Mouse (Mus musculus) gastrocnemius, adult 2 months (tissue): ENCODE measurements at regions not wholly inside any gene's neighbourhood (a gene's known extent, or its start where the extent isn't known, plus 50 kb on each side); places are given as distances from the start of the nearest gene placed in this dataset.

Source experiments
- DNase-seq: peaks from one replicate; pipeline ENCODE4 v3.0.0; 2022
- H3K27ac ChIP-seq: fragments of 200-600 bp; 2 replicates; pipeline ENCODE4 v1.8.1; 2022; ENCODE audit warnings: mild to moderate bottlenecking
- H3K4me3 ChIP-seq: fragments of 200-600 bp; 2 replicates; pipeline ENCODE4 v1.8.1; 2022; ENCODE audit warnings: mild to moderate bottlenecking, moderate library complexity
- CTCF ChIP-seq: fragments of 200-600 bp; IDR thresholded peaks from 2 replicates; pipeline ENCODE4 v1.8.1; 2022; ENCODE audit warnings: antibody characterized with exemption, mild to moderate bottlenecking, moderate library complexity
- intact Hi-C: fragments of 180-260 bp; cut with DNase I; formaldehyde crosslinking; loops from one replicate; pipeline ENCODE4 v1.15.1; 2025

- no peak for DNase-seq
- Histone ChIP-seq H3K4me3 (no peak overlapping the region), H3K27ac (no peak overlapping the region)
- intact Hi-C loops = no loop called here
- no peak for TF ChIP-seq CTCF
Observed at GRCm38 (mm10) chr17:47234343-47234742, 134.3 kb upstream of the Mrps10 start.

DNA sequence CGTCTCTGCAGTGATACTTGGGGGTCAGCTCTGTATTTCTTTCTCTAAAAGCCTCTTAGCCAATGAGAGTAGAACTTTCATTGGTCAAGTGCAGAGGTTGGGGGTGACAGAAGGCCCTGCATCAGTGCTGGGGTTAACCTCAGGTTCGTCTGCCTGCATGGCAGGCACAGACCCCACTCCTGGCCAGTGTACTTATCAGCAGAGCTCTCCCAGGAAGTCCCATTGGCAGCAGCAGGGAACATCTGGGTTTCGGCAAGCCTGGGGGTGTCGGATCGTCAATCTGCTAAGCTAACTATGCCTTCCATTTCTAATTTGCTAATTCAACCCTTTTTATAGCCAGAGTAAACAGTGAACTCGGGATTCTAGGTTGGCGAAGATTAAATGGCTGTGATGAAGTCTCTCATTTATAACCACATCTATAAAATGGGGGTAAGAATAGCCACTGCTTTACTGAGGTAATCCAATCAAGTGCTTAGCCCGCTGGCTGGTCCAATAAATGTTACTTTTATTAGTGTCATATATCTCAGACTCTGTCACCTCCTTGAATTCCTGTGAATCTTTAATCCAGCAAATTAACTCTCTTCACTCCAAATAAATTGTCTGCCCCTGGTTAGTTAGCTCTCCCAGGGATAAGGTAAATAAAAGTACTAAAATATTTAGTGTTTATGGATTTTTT lies 135.5 kb upstream of the Mrps10 start:
- TF ChIP-seq CTCF = no peak
- H3K4me3 ChIP-seq = no peak overlapping the region
- no peak overlapping the region for H3K27ac ChIP-seq
- intact Hi-C loops = no loop called here
- DNase-seq = no peak

DNA sequence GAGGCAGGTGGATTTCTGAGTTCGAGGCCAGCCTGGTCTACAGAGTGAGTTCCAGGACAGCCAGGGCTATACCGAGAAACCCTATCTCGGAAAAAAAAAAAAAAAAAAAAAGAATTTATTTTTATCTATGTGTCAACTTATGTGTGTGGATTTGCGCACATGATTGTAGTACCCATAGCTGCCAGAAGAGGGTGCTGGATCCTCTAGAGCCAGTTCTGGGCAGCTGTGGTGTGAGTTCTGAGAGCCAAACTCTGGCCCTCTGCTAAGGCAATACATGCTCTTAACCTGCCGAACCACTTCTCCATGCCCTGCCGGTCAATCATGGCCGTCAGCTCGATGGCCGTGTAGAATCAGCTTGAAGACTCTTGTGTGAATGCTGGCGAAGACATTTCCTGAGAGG lies 138.0 kb upstream of the Mrps10 start:
- intact Hi-C loops = no loop called here
- no peak for DNase-seq
- TF ChIP-seq CTCF = peak; percentile 35
- Histone ChIP-seq H3K27ac (no peak overlapping the region), H3K4me3 (no peak overlapping the region)

- no peak for DNase-seq
- no peak for TF ChIP-seq CTCF
- no peak overlapping the region for H3K4me3 ChIP-seq
- 0 out of 2 replicates have a peak overlapping the region, but pooled peaks have one; percentile 35 for H3K27ac ChIP-seq
- intact Hi-C loops = no loop called here
Observed at GRCm38 (mm10) chr17:47226391-47226790, 142.3 kb upstream of the Mrps10 start.

DNA sequence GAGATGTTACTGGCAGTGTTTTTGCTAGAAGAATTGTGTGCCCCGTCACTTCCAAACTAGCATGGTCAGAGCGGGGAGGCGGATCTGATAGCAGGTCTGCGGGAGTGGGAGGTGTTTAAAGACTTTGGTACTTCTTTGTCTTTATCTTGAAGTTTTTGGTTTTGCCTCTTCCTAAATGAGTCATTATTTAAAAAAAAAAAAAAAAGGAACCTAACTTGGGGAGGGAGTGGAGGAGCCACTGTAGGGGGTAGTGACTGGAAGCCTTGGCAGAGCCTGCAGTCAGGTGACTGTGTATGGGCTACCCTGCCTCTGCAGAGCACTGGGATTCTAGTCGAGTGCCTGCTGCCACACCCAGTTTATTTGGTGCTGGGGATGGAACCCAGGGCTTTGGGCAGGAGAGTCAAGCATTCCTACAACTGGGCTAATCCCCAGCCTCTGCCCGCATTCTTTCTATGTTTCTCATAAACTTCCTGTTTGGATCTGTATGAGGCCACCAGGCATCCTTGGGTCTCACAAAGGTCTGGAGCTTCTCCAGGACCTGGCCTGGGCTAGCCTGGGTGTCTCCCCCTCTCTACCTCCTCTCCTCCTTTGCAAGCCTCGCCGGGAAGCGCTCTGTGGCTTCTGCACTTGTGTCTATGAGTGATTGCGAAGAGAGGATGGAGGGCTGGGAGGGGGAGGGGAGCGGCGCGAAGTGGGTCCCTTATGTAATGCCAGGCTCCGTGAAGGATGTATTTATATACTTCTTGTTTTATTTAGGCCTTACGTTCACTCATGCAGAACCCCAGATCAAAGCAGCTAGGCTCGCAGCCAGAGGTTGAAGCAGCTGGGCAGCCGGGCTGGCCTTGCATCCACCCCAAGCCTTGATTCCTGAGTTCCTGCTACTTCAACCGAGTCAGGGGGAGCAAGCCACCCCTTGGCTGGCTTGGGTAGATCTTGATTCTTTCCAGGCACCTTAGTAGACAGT lies 143.1 kb upstream of the Mrps10 start:
- Histone ChIP-seq H3K4me3 (no peak overlapping the region), H3K27ac (peak overlapping the region; percentile 35)
- intact Hi-C loops = no loop called here
- peak; percentile 26 for DNase-seq
- TF ChIP-seq CTCF = no peak

- Histone ChIP-seq H3K27ac (no peak overlapping the region), H3K4me3 (no peak overlapping the region)
- intact Hi-C loops = no loop called here
- no peak for DNase-seq
- TF ChIP-seq CTCF = no peak
Observed at GRCm38 (mm10) chr17:47221068-47221796, 147.5 kb upstream of the Mrps10 start.

DNA sequence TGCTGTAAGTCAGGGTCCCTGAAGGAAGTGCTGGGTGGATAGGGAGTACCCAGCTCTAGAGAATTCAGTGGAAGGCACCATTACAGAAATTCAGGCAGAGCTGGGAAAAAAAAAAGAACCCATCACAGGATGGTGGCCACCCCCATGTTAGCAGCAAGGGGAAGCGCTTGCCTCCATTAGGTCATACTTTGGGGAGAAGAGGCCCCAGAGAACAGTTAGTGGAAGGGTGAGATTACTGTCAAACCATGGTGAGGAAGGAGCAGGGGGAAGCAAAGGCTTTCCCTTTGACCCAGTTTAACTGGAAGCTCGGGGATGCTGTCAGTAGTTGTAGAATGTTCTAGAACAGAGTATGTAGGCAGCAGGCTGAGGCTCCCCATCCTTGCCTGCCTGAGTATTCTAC lies 148.8 kb upstream of the Mrps10 start:
- DNase-seq = no peak
- Histone ChIP-seq H3K27ac (no peak overlapping the region), H3K4me3 (no peak overlapping the region)
- intact Hi-C loops = no loop called here
- TF ChIP-seq CTCF = no peak

- Histone ChIP-seq H3K27ac (no peak overlapping the region), H3K4me3 (no peak overlapping the region)
- intact Hi-C loops = no loop called here
- TF ChIP-seq CTCF = no peak
- DNase-seq = no peak
Observed at GRCm38 (mm10) chr17:47216490-47216889, 152.2 kb upstream of the Mrps10 start.

GRCm38 (mm10) chr17:47215841-47216240 lies 152.8 kb upstream of the Mrps10 start:
- Histone ChIP-seq H3K4me3 (no peak overlapping the region), H3K27ac (no peak overlapping the region)
- no peak for DNase-seq
- TF ChIP-seq CTCF = no peak
- intact Hi-C loops = no loop called here

GRCm38 (mm10) chr17:47214111-47214510 lies 154.6 kb upstream of the Mrps10 start:
- H3K27ac ChIP-seq = no peak overlapping the region
- DNase-seq = no peak
- intact Hi-C loops = no loop called here
- no peak overlapping the region for H3K4me3 ChIP-seq
- no peak for TF ChIP-seq CTCF

DNA sequence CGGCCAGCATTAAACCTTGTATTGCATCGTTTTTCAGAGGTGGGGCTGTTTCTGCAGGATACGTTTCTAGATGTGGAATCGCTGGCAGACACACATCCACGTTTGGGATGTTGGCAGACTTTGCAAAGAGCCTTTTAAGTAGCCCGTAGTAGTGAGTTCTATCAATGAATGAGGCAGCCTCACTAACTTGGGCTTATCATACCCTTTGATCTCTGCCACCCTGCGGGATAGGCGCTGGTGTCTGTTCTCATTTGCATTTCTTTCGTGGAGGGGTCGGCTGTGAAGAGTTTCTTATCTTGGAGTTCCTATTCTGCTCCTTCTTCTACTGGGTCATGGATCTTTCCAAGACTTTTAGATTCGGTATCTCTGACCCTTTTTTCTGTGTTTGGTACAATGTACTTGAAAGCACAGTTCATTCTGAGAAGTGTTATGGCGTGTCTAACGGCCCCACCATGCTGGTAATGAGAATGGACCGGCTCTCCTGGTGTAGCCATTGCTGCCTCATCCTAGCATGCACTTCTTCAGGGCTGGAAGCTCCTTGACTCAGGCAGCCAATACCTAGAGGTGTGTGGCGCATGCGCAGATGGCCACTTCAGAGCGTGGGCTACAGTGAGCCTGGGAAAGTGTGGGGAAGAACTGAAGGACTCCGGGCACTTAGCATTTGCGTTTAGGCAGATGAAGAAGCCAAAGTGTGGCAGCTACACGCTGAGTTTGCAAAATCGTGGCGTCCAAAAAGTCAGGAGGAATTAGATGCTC lies 158.1 kb upstream of the Mrps10 start:
- TF ChIP-seq CTCF = no peak
- Histone ChIP-seq H3K4me3 (no peak overlapping the region), H3K27ac (no peak overlapping the region)
- intact Hi-C loops = no loop called here
- no peak for DNase-seq

- no peak overlapping the region for H3K27ac ChIP-seq
- H3K4me3 ChIP-seq = no peak overlapping the region
- DNase-seq = no peak
- TF ChIP-seq CTCF = no peak
- intact Hi-C loops = no loop called here
Observed at GRCm38 (mm10) chr17:47208886-47209585, 159.7 kb upstream of the Mrps10 start.
